Mouse (Mus musculus) CD8-positive naive resting alpha-beta T cell, adult 57 days (primary cell): ENCODE data around the gene Sec31b. TPM values are rescaled to one million over a fixed set of nuclear protein-coding genes. Genes with fewer than 3 reads are reported as not detected.

ENCODE experiments used
- total RNA-seq: library from RNA; stranded (reverse); gene quantifications from one replicate; pipeline ENCODE4 v1.2.4, GENCODE M21; 2023

Gene Sec31b
- 2.8 TPM for total RNA-seq

GRCm38 (mm10) chr19:44545321-44546041 is at the start of gene Sec31b:
Sec31b (minus strand) TSS chr19:44545864.

DNA sequence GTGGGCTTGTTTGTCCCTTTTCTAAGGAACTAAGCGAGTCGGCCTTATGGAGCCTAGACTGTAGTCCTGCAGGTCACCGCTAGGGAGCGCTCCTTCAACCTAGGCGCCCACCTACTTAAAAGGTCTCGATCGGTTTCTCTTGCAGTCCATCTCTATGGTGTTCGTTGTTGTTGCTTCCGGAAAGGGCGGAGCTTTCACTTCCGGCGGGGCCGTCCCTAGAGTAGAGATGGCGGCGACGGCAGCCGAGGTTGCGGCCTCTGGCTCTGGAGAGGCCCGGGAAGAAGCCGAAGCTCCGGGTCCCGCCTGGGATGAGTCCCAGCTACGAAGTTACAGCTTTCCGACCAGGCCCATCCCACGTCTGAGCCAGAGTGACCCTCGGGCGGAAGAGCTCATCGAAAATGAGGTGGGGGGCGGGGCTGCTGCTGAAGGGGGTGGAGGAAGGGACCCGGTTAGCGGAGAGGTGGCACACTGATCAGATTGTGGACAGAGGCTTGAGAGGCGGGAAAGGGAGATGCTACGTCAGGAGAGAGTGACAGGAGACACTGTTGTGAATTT is 17.1 kb upstream of the Sec31b start, which contains the start of gene Hif1an:
Gene Hif1an, plus strand, starts transcription at position 199 of the 555 bp plus-strand sequence.

DNA sequence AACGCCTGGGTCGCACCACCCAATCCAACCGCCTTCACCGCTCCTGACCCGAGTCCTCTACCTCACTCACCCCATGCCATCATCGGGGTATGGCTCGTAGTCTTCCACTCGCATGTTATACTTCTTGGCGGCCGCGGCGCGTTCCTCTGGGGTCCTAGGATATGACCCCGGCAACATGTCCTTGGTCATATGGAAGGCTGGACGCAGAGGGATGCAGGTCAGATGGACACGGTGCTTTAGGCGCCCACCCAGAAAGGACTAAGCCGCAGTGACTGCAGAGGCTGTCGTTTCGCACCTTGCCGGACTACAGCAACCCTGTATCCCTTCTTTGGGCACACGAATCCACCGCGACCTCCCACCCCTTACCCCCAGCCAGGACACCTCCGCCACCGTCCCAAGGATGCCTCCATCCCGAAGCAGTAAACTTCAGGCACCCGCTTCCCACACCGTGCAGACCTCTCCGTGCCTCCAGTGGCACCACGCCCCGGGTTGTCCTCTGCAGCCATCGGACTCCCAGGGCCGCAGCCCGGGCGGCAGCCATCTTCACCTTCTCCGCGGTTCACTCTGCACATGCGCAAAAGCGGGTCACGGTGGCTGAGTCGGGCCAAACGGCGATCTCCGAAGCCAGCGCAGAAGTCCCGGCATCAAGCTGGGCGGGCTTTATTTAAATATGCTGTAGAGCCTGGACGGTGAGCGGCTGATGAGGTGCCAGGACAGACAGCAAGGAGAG is 9.4 kb upstream of the Sec31b start, which contains the start of gene Ndufb8:
Gene Ndufb8, minus strand, starts transcription at position 580 of the 730 bp plus-strand sequence.

DNA sequence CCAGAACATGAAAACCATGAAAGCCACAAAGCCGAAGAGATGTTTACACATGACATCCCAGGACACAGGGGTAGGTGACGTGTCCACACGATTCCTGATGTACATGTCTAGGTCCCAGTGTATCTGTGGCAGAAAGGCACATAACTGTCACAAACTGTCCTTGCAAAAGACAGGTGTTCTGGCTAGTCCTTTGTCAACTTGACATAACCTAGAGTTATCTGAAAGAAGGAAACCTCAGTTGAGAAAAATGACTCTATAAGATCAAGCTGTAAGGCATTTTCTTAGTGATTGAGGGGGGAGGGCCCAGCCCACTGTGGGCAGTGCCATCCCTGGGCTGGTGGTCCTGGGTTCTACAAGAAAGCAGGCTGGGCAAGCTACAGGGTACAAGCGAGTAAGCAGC is 7.1 kb upstream of the Sec31b start, which contains the start of gene Gm20538:
Gene Gm20538, minus strand, starts transcription at position 101 of the 400 bp plus-strand sequence.

GRCm38 (mm10) chr19:44493128-44493527 is 52.5 kb downstream of the Sec31b start, which contains the start of gene Wnt8b:
Wnt8b (plus strand) TSS chr19:44493472.

Other genes starting within 250 kb of the Sec31b start
- 1.2 TPM for gene Scd4, start 212.8 kb downstream of the Sec31b start, total RNA-seq
- 52.4 TPM for gene Scd1, start 138.0 kb downstream of the Sec31b start, total RNA-seq
- not detected for gene Wnt8b, start 52.4 kb downstream of the Sec31b start, total RNA-seq
- not detected for gene Gm20538, start 7.0 kb upstream of the Sec31b start, total RNA-seq
- 98.9 TPM for gene Ndufb8, start 9.6 kb upstream of the Sec31b start, total RNA-seq
- 48.0 TPM for gene Hif1an, start 17.0 kb upstream of the Sec31b start, total RNA-seq
- not detected for gene Pax2, start 210.2 kb upstream of the Sec31b start, total RNA-seq